Mouse (Mus musculus): Measurements from ENCODE around the gene Kcnc2. TPM values are rescaled to one million over a fixed set of nuclear protein-coding genes. Genes with fewer than 3 reads are reported as not detected.
"Not testable (repeated sequence)": the region's sequence is repeated elsewhere in the genome, so short reads cannot be mapped to it uniquely, and the experiment has no call there.

Gene Kcnc2
- 0.38 TPM in 1 of 2 replicates, not detected in the other for polyA plus RNA-seq (2012; ENCODE audit: insufficient read depth, insufficient read length, missing spikeins)

DNA sequence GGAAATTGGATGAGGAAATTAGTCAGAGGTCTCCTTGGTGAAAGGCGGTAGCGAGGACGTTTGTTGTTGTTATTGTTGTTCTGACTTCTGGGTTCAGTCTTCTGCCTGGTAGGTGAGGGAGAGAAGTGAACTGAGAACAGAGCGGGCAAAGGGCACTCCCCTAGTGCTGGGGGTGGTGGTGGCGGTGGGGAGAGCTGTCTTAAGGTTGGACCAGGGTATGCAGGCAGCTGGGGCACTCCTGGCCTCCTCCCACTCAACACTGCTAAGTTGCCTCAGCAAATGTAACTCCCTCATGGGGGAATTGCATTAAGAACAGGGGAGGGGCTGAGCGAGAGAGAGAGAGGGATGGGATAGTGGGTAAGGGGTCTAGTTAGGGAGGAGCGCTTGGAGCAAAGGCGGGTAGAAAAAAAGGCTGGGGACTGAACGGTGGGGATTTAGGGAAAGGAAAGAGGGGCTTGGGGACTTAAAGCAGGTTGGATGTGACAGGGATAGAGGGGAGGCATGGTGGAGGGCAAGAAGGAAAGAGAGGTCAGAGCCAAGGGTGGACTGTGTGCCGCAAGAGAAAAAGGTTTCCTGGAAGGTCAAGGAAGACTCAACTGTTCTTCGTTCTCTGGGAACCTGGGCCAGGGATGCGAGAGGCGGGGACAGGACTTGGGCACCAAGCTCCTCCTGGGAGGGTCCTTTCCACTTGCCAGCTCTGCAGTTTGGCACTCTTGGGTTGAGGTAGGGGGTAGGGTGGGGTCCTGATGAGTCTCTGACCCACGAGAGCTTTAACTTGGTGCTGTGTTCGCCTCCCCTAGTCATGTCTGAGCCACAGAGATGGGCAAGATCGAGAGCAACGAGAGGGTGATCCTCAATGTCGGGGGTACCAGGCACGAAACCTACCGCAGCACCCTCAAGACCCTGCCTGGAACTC is at the start of gene Kcnc2:
TSS of gene Kcnc2 (plus strand) at position 235 of the 916 bp plus-strand sequence.
- no peak within 1 kb of the TSS for H3K27ac ChIP-seq (replicated peaks; ENCODE audit: low read depth, low read length)
- peak within 1 kb of the TSS; percentile 75 for H3K4me3 ChIP-seq (ENCODE audit: insufficient read depth, low read depth, low read length)
- H3K4me1 ChIP-seq (ENCODE audit: control insufficient read depth, insufficient read depth, insufficient read length, low read length): no peaks in the 10 kb centered on the region; the same call in 1 of the 2 replicates

- Histone ChIP-seq H3K27ac (replicated peaks; ENCODE audit: low read depth, low read length) (no peak overlapping the region), H3K4me3 (ENCODE audit: insufficient read depth, low read depth, low read length) (no peak overlapping the region), H3K4me1 (ENCODE audit: control insufficient read depth, insufficient read depth, insufficient read length, low read length) (no peaks in the 10 kb centered on the region)
These were observed 43.8 kb upstream of the Kcnc2 start for GRCm38 (mm10) chr10:112227073-112227472.

DNA sequence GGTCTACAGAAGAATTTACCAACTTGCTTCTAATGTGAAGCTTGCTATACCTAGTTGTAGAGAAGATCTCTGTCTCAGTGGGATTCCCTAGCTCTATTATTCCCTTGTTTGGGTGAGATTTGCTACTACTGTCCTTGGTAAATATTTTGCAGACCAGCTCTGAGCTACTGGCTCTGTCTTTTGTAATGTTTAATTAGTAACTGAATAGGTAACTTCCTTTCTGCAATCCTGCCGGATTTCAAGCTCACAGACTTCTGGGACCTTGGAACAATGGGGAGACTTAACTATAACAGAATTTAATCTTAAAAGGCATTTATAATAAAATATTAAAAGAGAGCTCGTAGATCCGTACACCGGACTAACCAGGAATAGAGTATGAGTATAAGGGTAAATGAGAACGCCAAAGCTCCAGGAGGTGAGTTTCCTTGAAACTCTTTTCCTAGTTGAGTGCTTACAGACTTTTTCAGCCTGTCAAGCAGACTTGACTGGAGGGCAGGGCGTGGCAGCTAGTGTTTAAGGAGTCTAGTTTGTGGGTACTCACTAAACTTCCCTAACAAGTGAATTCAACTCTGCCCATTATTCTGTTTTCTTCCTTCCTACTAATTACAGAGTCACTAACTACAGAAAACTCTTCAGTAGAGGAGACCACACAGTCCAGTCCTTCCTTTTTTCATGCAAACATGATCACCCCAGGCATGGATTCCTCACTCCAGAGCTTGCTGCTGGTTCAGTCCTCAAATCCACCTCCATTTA is 41.7 kb upstream of the Kcnc2 start:
- not testable (repeated sequence) for H3K4me1 ChIP-seq (ENCODE audit: control insufficient read depth, insufficient read depth, insufficient read length, low read length); H3K27ac ChIP-seq (replicated peaks; ENCODE audit: low read depth, low read length); H3K4me3 ChIP-seq (ENCODE audit: insufficient read depth, low read depth, low read length)

DNA sequence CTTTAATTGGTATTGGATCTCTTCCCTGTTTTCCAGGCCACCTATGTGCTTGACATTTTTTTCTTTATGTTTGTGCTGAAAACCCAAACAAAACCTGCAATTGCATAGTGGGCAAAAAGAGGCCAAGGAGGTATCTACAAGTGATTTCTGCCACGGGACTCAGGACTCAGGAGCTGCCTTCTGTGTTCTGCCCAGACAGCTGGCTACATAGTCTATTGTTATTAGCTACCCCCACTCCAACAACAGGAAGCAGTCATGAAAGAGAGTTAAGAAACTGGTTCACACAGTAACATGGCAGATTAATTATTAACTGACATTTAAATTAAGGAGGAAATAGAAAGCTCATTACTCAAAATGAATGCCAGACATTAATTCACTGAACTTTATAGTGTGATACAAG is 38.2 kb upstream of the Kcnc2 start:
- H3K4me3 ChIP-seq (ENCODE audit: insufficient read depth, low read depth, low read length); H3K27ac ChIP-seq (replicated peaks; ENCODE audit: low read depth, low read length); H3K4me1 ChIP-seq (ENCODE audit: control insufficient read depth, insufficient read depth, insufficient read length, low read length): not testable (repeated sequence)

- H3K4me1 ChIP-seq (ENCODE audit: control insufficient read depth, insufficient read depth, insufficient read length, low read length); H3K4me3 ChIP-seq (ENCODE audit: insufficient read depth, low read depth, low read length); H3K27ac ChIP-seq (replicated peaks; ENCODE audit: low read depth, low read length): not testable (repeated sequence)
These were observed 35.5 kb upstream of the Kcnc2 start for GRCm38 (mm10) chr10:112235396-112235940.

DNA sequence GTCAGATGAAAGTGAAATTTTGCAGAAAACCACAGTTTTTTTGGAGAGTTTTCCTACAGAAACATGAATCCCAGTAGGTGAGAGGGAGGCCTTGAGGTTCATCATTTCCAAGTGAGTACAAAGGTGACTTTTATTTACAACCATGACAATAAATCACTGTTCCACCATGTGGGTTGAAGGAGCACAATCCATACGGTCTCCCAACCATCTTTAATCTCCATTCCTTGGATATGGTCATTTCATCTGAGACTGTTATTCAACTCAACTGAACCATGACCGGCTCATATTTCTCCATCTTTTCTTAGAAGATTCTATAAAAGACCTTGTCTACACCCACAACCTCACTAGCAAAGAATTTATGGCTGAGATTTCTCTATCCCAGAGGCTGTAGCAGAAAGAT is 22.6 kb upstream of the Kcnc2 start:
- Histone ChIP-seq H3K4me1 (ENCODE audit: control insufficient read depth, insufficient read depth, insufficient read length, low read length) (no peaks in the 10 kb centered on the region), H3K27ac (replicated peaks; ENCODE audit: low read depth, low read length) (no peak overlapping the region), H3K4me3 (ENCODE audit: insufficient read depth, low read depth, low read length) (no peak overlapping the region)

DNA sequence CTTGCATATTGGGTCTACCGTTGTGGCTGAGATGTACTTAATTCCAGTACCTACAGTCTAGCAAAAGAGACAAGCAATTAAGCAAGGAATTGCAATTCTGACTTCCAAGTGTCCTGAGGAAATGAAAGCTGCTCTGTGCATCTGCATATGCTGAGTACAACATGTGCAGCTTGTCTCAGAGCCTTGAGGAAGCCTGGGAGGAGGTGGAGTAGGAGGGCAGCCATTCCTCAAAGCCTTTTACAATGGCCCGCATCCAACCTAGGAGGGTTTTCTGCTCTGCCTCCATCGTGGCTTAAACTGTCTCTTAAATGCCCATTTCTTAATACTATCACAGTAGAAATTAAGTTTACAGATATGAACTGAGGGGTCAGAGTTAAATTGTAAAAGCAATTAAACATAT is 7.5 kb upstream of the Kcnc2 start:
- Histone ChIP-seq H3K4me1 (ENCODE audit: control insufficient read depth, insufficient read depth, insufficient read length, low read length) (no peaks in the 10 kb centered on the region), H3K4me3 (ENCODE audit: insufficient read depth, low read depth, low read length) (no peak overlapping the region), H3K27ac (replicated peaks; ENCODE audit: low read depth, low read length) (no peak overlapping the region)

DNA sequence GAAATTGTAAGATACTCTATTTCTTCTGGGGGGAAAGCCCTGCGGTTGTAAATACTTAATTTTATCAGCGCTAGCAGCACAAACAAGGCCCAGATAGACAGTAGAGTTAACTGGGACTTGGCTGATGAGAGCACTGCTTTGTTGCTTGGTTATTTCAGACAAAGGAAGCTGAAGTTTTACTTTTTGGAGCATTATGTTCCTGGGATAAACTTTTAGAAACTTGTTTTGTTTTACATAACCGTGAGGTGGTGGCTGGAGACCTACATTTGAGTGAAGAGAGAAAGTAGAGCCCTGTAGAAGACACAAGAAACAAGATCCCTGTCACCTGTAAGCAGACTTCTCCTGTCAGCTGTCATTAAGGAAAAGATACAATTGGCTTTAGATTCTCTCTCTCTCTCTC is 1.4 kb upstream of the Kcnc2 start:
- Histone ChIP-seq H3K4me1 (ENCODE audit: control insufficient read depth, insufficient read depth, insufficient read length, low read length) (no peaks in the 10 kb centered on the region), H3K4me3 (ENCODE audit: insufficient read depth, low read depth, low read length) (no peak overlapping the region), H3K27ac (replicated peaks; ENCODE audit: low read depth, low read length) (no peak overlapping the region)

DNA sequence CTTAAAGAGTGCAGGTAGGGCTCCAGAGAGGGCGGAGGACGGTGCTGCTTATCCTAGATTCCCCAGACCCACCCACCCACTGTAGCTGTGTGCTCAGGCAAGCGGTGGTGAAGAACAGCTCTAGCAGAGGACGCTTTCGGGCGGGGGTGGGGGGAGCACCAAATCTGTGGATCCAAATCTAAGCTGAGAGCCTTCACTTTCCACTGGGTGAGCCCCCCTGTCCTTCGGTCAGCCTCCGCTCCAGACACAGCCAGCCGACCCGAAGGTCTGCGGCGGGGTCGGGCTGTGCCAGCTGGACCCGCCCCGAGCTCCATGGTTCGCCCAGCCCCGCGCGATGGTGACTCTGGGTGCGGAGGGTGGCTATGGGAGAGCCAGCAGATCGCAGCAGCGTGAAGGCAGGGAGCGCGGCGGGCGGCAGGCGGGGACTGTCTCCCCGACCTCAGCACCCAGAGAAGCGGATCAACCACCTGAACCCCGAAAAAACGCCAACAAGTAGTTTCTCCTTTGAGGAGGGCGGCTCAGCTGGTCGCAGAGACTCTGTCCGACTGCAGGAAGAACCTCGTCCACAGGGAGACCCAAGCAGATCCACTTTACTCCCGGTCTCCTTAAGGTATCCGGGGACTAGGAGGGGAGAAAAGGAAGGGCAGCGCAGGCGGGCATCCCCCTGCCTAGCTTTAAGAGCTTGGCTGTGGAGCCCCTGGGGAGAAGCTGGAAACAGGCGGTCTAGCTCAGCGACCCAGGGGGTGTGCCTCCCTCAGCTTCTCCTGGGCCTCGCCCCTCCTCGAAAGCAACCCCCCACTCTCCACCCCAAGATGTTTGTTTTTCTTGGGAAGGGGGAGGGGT is 761 bp upstream of the Kcnc2 start:
- Histone ChIP-seq H3K4me3 (ENCODE audit: insufficient read depth, low read depth, low read length) (peak overlapping the region; percentile 75), H3K27ac (replicated peaks; ENCODE audit: low read depth, low read length) (no peak overlapping the region), H3K4me1 (ENCODE audit: control insufficient read depth, insufficient read depth, insufficient read length, low read length) (no peaks in the 10 kb centered on the region; the same call in 1 of the 2 replicates)

DNA sequence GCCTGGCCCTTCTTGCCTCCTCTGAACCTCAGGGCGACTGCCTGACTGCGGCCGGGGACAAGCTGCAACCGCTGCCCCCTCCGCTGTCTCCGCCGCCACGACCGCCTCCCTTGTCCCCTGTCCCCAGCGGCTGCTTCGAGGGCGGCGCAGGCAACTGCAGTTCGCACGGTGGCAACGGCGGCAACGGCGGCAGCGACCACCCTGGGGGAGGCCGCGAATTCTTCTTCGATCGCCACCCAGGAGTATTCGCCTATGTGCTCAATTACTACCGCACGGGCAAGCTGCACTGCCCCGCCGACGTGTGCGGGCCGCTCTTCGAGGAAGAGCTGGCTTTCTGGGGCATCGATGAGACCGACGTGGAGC is 863 bp downstream of the Kcnc2 start:
- Histone ChIP-seq H3K4me3 (ENCODE audit: insufficient read depth, low read depth, low read length) (peak overlapping the region; percentile 75), H3K27ac (replicated peaks; ENCODE audit: low read depth, low read length) (no peak overlapping the region), H3K4me1 (ENCODE audit: control insufficient read depth, insufficient read depth, insufficient read length, low read length) (no peaks in the 10 kb centered on the region; the same call in 1 of the 2 replicates)

- no peaks in the 10 kb centered on the region; the same call in 1 of the 2 replicates for H3K4me1 ChIP-seq (ENCODE audit: control insufficient read depth, insufficient read depth, insufficient read length, low read length)
- peak overlapping the region; percentile 75 for H3K4me3 ChIP-seq (ENCODE audit: insufficient read depth, low read depth, low read length)
These were observed 1.2 kb downstream of the Kcnc2 start for GRCm38 (mm10) chr10:112272171-112272570.

GRCm38 (mm10) chr10:112277996-112278395 is 7.1 kb downstream of the Kcnc2 start:
- H3K4me1 ChIP-seq (ENCODE audit: control insufficient read depth, insufficient read depth, insufficient read length, low read length): no peaks in the 10 kb centered on the region; the same call in 1 of the 2 replicates
- H3K27ac ChIP-seq (replicated peaks; ENCODE audit: low read depth, low read length): no peak overlapping the region
- H3K4me3 ChIP-seq (ENCODE audit: insufficient read depth, low read depth, low read length): no peak overlapping the region

More at GRCm38 (mm10) chr10:112272171-112272570, 1.2 kb downstream of the Kcnc2 start:
- no peak overlapping the region for H3K27ac ChIP-seq (replicated peaks; ENCODE audit: low read depth, low read length)

DNA sequence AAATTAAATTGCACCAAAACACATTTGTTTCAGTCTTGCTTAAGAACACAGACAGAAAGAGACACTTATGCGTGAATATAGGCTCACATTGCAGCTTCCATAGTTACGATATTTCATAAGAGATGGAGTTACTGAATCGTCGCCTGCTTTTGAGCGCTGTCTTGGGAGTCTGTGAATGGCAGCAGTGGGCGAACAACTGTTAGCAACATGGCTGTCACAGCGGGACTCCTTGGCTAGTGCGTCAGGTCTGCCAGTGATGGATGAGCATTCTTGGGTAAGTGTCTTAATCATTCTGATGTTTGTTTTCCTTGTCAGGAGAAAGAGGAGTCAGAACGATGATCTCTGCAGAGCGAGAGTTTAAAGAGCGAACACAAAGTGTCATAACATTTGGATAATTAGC is 44.2 kb downstream of the Kcnc2 start:
- Histone ChIP-seq H3K27ac (replicated peaks; ENCODE audit: low read depth, low read length) (no peak overlapping the region), H3K4me1 (ENCODE audit: control insufficient read depth, insufficient read depth, insufficient read length, low read length) (no peaks in the 10 kb centered on the region), H3K4me3 (ENCODE audit: insufficient read depth, low read depth, low read length) (no peak overlapping the region)

- Histone ChIP-seq H3K27ac (replicated peaks; ENCODE audit: low read depth, low read length) (no peak overlapping the region), H3K4me3 (ENCODE audit: insufficient read depth, low read depth, low read length) (no peak overlapping the region), H3K4me1 (ENCODE audit: control insufficient read depth, insufficient read depth, insufficient read length, low read length) (no peaks in the 10 kb centered on the region)
These were observed 46.9 kb downstream of the Kcnc2 start for GRCm38 (mm10) chr10:112317783-112318182.

Data from brown adipose tissue, adult 24 weeks (tissue).